Mouse (Mus musculus): Measurements from ENCODE around the gene Thrb. TPM values are rescaled to one million over a fixed set of nuclear protein-coding genes. Genes with fewer than 3 reads are reported as not detected.

Gene Thrb
- polyA plus RNA-seq, 1 experiment from 2014 or later: 2.9 TPM

GRCm38 (mm10) chr14:17902426-17902825 is 242.4 kb downstream of the Thrb start:
- no peaks in the 10 kb centered on the region for H3K4me1 ChIP-seq
- no peak overlapping the region for H3K4me2 ChIP-seq
- no peaks in the 10 kb centered on the region for H3K9me3 ChIP-seq (replicated peaks)
- H3K9ac ChIP-seq: no peak overlapping the region
- no peaks in the 10 kb centered on the region for H3K27me3 ChIP-seq
- 72% methylated on average over 2 of the region's 2 CpGs for WGBS
- no peak overlapping the region for H3K27ac ChIP-seq
- no peak overlapping the region for H3K4me3 ChIP-seq (replicated peaks)
- ATAC-seq (replicated peaks; ENCODE audit: low FRiP score): no peak
- H3K36me3 ChIP-seq: no peaks in the 10 kb centered on the region

GRCm38 (mm10) chr14:17903121-17903520 is 243.1 kb downstream of the Thrb start:
- H3K9ac ChIP-seq: no peak overlapping the region
- no peaks in the 10 kb centered on the region for H3K9me3 ChIP-seq (replicated peaks)
- no peak overlapping the region for H3K27ac ChIP-seq
- no peak overlapping the region for H3K4me3 ChIP-seq (replicated peaks)
- H3K4me1 ChIP-seq: no peaks in the 10 kb centered on the region
- no peak overlapping the region for H3K4me2 ChIP-seq
- peak; percentile 40; the same call in 1 of the 2 replicates for ATAC-seq (replicated peaks; ENCODE audit: low FRiP score)
- H3K36me3 ChIP-seq: no peaks in the 10 kb centered on the region
- WGBS: 62% methylated on average over 2 of the region's 2 CpGs
- H3K27me3 ChIP-seq: no peaks in the 10 kb centered on the region

- H3K4me1 ChIP-seq: no peaks in the 10 kb centered on the region
- H3K9me3 ChIP-seq (replicated peaks): no peaks in the 10 kb centered on the region
- 62% methylated on average over 1 of the region's 1 CpGs for WGBS
- H3K4me3 ChIP-seq (replicated peaks): no peak overlapping the region
- no peaks in the 10 kb centered on the region for H3K36me3 ChIP-seq
- no peak for ATAC-seq (replicated peaks; ENCODE audit: low FRiP score)
- H3K27me3 ChIP-seq: no peaks in the 10 kb centered on the region
- H3K9ac ChIP-seq: no peak overlapping the region
- no peak overlapping the region for H3K4me2 ChIP-seq
- H3K27ac ChIP-seq: no peak overlapping the region
These were observed 244.5 kb downstream of the Thrb start for GRCm38 (mm10) chr14:17904554-17904953.

GRCm38 (mm10) chr14:17905627-17906026 is 245.6 kb downstream of the Thrb start:
- no peaks in the 10 kb centered on the region for H3K9me3 ChIP-seq (replicated peaks)
- no peak for ATAC-seq (replicated peaks; ENCODE audit: low FRiP score)

DNA sequence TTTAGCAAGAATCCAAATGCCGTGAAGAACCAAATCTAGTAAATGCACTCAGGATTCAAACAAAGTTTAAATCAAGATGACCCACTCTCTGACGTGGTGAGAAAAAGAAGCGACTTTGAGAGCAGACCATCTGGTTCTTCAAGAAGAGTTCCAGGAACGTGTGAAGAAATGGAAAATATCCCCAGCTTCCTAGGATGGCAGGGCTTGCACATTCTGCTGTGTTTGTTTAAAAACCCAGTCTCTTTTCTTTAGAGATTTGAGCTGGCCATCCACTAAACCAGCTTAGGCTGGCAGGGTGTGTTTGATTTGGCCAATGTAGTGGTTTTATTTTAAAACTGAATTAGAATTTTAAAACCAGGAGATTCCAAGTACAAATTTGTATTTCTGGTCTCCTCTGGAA is 246.9 kb downstream of the Thrb start:
- whole genome bisulfite sequencing: 78% methylated on average over 4 of the region's 4 CpGs
- H3K27me3 ChIP-seq: no peaks in the 10 kb centered on the region
- ATAC-seq (replicated peaks; ENCODE audit: low FRiP score): no peak
- no peak overlapping the region for H3K4me3 ChIP-seq (replicated peaks)
- H3K27ac ChIP-seq: no peak overlapping the region
- H3K9me3 ChIP-seq (replicated peaks): no peaks in the 10 kb centered on the region
- H3K36me3 ChIP-seq: no peaks in the 10 kb centered on the region
- H3K4me1 ChIP-seq: no peaks in the 10 kb centered on the region
- H3K9ac ChIP-seq: no peak overlapping the region
- no peak overlapping the region for H3K4me2 ChIP-seq

More at GRCm38 (mm10) chr14:17905627-17906026, 245.6 kb downstream of the Thrb start:
- 66% methylated on average over 3 of the region's 3 CpGs for WGBS
- Histone ChIP-seq H3K4me1 (no peaks in the 10 kb centered on the region), H3K4me3 (replicated peaks) (no peak overlapping the region), H3K27me3 (no peaks in the 10 kb centered on the region), H3K4me2 (no peak overlapping the region), H3K9ac (no peak overlapping the region), H3K36me3 (no peaks in the 10 kb centered on the region), H3K27ac (no peak overlapping the region)

DNA sequence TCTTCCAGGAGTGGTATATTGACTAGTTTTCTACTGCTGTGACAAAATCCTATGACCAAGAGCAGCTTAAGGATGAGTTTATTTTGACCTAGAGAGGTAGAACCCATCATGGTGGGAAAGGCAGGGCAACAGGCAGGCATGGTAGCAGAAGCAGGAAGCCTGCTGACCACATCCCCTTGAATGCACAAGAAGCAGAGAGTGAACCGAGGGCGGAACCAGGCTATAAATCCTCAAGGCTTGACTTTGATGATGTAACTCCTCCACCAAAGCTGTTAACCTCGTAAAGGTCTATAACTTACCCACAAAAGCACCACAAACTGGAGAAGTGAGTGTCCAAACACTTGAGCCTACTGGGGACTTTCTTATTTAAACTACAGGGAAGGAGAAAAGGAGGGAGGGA is 251.1 kb downstream of the Thrb start:
- no peaks in the 10 kb centered on the region for H3K4me1 ChIP-seq
- H3K36me3 ChIP-seq: no peaks in the 10 kb centered on the region
- no peak overlapping the region for H3K9ac ChIP-seq
- H3K27ac ChIP-seq: no peak overlapping the region
- 9% methylated on average over 3 of the region's 3 CpGs for WGBS
- no peak overlapping the region for H3K4me3 ChIP-seq (replicated peaks)
- H3K9me3 ChIP-seq (replicated peaks): no peaks in the 10 kb centered on the region
- H3K27me3 ChIP-seq: no peaks in the 10 kb centered on the region
- peak; percentile 58; the same call in 1 of the 2 replicates for ATAC-seq (replicated peaks; ENCODE audit: low FRiP score)
- H3K4me2 ChIP-seq: no peak overlapping the region

DNA sequence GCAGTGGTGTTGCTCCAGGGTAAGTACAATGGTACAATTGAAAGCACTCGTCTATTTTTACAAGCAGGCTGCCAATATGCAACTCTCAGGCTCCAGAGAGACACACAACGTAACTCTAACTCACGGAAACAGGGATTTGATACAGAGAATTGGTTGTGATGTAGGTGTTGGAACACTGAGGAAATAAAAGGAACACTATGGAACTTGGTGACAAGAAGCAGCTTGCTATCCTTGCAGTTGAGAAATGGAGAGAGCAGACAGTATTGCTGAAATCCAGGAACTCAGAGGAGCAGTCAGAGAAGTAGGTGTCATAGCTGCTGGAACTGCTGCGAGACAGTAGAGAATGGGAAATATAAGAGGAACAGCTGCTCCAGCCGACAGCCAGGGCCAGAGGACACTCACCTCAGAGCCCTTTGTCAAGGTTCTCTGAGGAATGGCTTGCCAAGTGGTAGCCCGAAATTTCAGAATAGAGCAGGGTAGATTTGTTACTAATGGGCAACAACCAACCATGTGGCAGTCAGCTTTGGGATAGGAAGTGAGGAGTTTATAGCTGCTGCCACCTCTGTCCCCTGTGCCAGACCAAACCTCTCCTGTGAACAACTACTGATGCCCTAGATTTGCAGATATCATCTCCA is 252.6 kb downstream of the Thrb start:
- H3K36me3 ChIP-seq: no peaks in the 10 kb centered on the region
- WGBS: 53% methylated on average over 6 of the region's 6 CpGs
- H3K27ac ChIP-seq: no peak overlapping the region
- H3K27me3 ChIP-seq: no peaks in the 10 kb centered on the region
- H3K9me3 ChIP-seq (replicated peaks): no peaks in the 10 kb centered on the region
- no peaks in the 10 kb centered on the region for H3K4me1 ChIP-seq
- no peak for ATAC-seq (replicated peaks; ENCODE audit: low FRiP score)
- H3K9ac ChIP-seq: no peak overlapping the region
- no peak overlapping the region for H3K4me3 ChIP-seq (replicated peaks)
- H3K4me2 ChIP-seq: no peak overlapping the region

DNA sequence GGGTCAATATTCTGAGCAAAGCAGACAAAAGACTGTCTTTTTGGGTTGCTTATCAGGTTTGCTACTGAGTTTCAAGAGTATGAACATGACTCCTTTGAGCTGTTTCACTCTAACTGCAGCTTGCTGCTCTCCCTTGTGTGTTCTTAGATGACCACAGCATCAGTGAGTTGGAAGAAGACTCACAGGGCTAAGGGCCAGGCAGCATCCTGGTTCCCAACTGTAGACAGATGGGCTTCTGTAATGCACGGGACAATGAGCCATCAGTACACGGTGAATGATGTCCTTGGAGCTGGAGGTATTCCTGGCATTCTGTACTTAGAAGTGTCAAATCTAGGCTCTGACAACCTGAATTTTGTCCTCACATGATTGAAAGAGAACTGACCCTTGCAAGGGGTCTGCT is 255.5 kb downstream of the Thrb start:
- Histone ChIP-seq H3K9me3 (replicated peaks) (no peaks in the 10 kb centered on the region), H3K36me3 (no peaks in the 10 kb centered on the region), H3K4me1 (no peaks in the 10 kb centered on the region), H3K4me3 (replicated peaks) (no peak overlapping the region), H3K4me2 (no peak overlapping the region), H3K9ac (no peak overlapping the region), H3K27me3 (no peaks in the 10 kb centered on the region), H3K27ac (no peak overlapping the region)
- 86% methylated on average over 2 of the region's 2 CpGs for WGBS
- no peak for ATAC-seq (replicated peaks; ENCODE audit: low FRiP score)

- no peak for ATAC-seq (replicated peaks; ENCODE audit: low FRiP score)
- Histone ChIP-seq H3K9ac (no peak overlapping the region), H3K27ac (no peak overlapping the region), H3K27me3 (no peaks in the 10 kb centered on the region), H3K36me3 (no peaks in the 10 kb centered on the region), H3K9me3 (replicated peaks) (no peaks in the 10 kb centered on the region), H3K4me2 (no peak overlapping the region), H3K4me3 (replicated peaks) (no peak overlapping the region), H3K4me1 (no peaks in the 10 kb centered on the region)
- 77% methylated on average over 2 of the region's 2 CpGs for WGBS
These were observed 256.6 kb downstream of the Thrb start for GRCm38 (mm10) chr14:17916651-17917050.

GRCm38 (mm10) chr14:17917124-17917763 is 257.2 kb downstream of the Thrb start:
- Histone ChIP-seq H3K4me1 (no peaks in the 10 kb centered on the region), H3K9ac (no peak overlapping the region), H3K4me3 (replicated peaks) (no peak overlapping the region), H3K27me3 (no peaks in the 10 kb centered on the region), H3K27ac (no peak overlapping the region), H3K9me3 (replicated peaks) (no peaks in the 10 kb centered on the region), H3K36me3 (no peaks in the 10 kb centered on the region), H3K4me2 (no peak overlapping the region)
- 76% methylated on average over 3 of the region's 3 CpGs for WGBS
- ATAC-seq (replicated peaks; ENCODE audit: low FRiP score): no peak

DNA sequence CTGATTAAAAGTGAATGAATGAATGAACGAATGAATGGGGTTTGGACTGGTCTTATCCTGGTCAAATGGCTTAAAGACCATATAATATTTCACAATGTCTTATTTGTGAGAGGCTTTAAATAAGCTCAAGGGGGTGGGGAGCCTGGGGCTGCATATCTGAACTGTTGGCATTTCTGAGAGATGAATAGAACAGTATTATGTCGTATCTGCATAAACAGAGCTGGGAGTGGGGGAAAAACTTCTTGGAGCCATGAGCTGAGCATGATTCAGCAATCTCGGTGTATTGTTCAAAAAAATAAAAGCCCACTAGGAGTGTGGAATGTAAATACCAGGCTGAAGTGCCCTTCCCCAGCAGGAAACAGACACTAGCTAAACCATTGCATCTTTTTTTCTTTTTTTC is 257.8 kb downstream of the Thrb start:
- Histone ChIP-seq H3K27me3 (no peaks in the 10 kb centered on the region), H3K36me3 (no peaks in the 10 kb centered on the region), H3K4me3 (replicated peaks) (no peak overlapping the region), H3K9me3 (replicated peaks) (no peaks in the 10 kb centered on the region), H3K4me1 (no peaks in the 10 kb centered on the region), H3K9ac (no peak overlapping the region), H3K4me2 (no peak overlapping the region), H3K27ac (no peak overlapping the region)
- 47% methylated on average over 3 of the region's 3 CpGs for WGBS
- ATAC-seq (replicated peaks; ENCODE audit: low FRiP score): no peak

- no peaks in the 10 kb centered on the region for H3K36me3 ChIP-seq
- ATAC-seq (replicated peaks; ENCODE audit: low FRiP score): peak; percentile 42
- no peaks in the 10 kb centered on the region for H3K4me1 ChIP-seq
- H3K4me2 ChIP-seq: no peak overlapping the region
- H3K9ac ChIP-seq: no peak overlapping the region
- no peaks in the 10 kb centered on the region for H3K27me3 ChIP-seq
- 55% methylated on average over 8 of the region's 8 CpGs for WGBS
- no peak overlapping the region for H3K27ac ChIP-seq
- H3K9me3 ChIP-seq (replicated peaks): no peaks in the 10 kb centered on the region
- no peak overlapping the region for H3K4me3 ChIP-seq (replicated peaks)
These were observed 263.0 kb downstream of the Thrb start for GRCm38 (mm10) chr14:17922807-17923704.
